Mouse (Mus musculus) thymus, adult 2 months (tissue): ENCODE data around the gene P2rx7.

Source experiments
- CTCF ChIP-seq: fragments of 200-500 bp; IDR thresholded peaks from 2 replicates; pipeline ENCODE4 v1.5.1; 2012; ENCODE audit warnings: mild to moderate bottlenecking, control low read depth, low read length, moderate library complexity, borderline replicate concordance; ENCODE audit not compliant: control insufficient read depth, poor library complexity, insufficient read depth; ENCODE audit errors: extremely low read depth
- POLR2A ChIP-seq: fragments of 200-500 bp; IDR thresholded peaks from 2 replicates; pipeline ENCODE4 v1.6.1; 2012; ENCODE audit warnings: mild to moderate bottlenecking, low read length, control low read depth, moderate library complexity; ENCODE audit not compliant: control insufficient read depth, poor library complexity, insufficient read depth; ENCODE audit errors: extremely low read depth

- no peak for TF ChIP-seq POLR2A
- no peak for TF ChIP-seq CTCF
These were observed 65.1 kb downstream of the P2rx7 start for GRCm38 (mm10) chr5:122708819-122709218.
